ENCODE assay signal across 9 mouse cellular contexts in genomic region chr9:60939858-60940804, GRCm38 (mm10).
DNase-seq lines count a peak whose midpoint lies in the region; ATAC-seq and TF ChIP-seq lines count a peak whose summit lies in the region.
"Had no signal": no experiment of that assay in that cellular context is flagged by ENCODE, and none has a peak within 500 bp of the region (broad histone marks: within the 10 kb centered on the region; RNA-seq: fewer than 3 reads in every experiment).

No protein-coding gene starts in this region.

- H3K4me3 ChIP-seq in midbrain, embryonic 13.5 days (replicated peaks) = no peak overlapping the region

- POLR2A ChIA-PET in Patski (lab: Charles Lee) = interaction anchor here (1.1 kb wide), 1 partner anchor 10 kb away, joined by 4 read pairs; no protein-coding TSS in a partner anchor

- H3K9ac ChIP-seq in midbrain, embryonic 13.5 days (replicated peaks) = no peak overlapping the region; the same call in 1 of the 2 replicates

- intact Hi-C loops in left cerebral cortex, postnatal 14 days (cut with DNase I) = loop anchor here (5.0 kb wide), 1 partner anchor 43 kb away; no protein-coding TSS in a partner anchor

- H3K9me3 ChIP-seq in midbrain, embryonic 13.5 days = no peaks in the 10 kb centered on the region

- no peaks in the 10 kb centered on the region for H3K36me3 ChIP-seq in midbrain, embryonic 13.5 days

- in situ Hi-C loops in Patski (cut with MboI; ENCODE audit: low pct_unique_long_range_greater_than_20kb) = no loop called here

- no peak overlapping the region for H3K27ac ChIP-seq in midbrain, embryonic 13.5 days
- H3K27ac ChIP-seq: macrophage had no signal

- peak overlapping the region; percentile 11; the same call in 1 of the 2 replicates for H3K4me2 ChIP-seq in midbrain, embryonic 13.5 days (replicated peaks)

- CTCF ChIA-PET in Patski (lab: Charles Lee) = interaction anchor here (1.7 kb wide), 1 partner anchor 8 kb away, joined by 5 read pairs; no protein-coding TSS in a partner anchor

- TF ChIP-seq CTCF in Patski (IDR thresholded peaks at IDR 0.05) = peak; percentile 63

- no peak for ATAC-seq in Patski
- ATAC-seq in midbrain, embryonic 13.5 days = peak; percentile 97
- ATAC-seq in inflammation-experienced regulatory T-cells, adult 6 months = no peak

- no peaks in the 10 kb centered on the region for H3K27me3 ChIP-seq in Patski
- H3K27me3 ChIP-seq in midbrain, embryonic 13.5 days = peaks cover 21% of the 10 kb centered on the region; the same call in 1 of the 2 replicates

- WGBS in midbrain, embryonic 13.5 days = 22% methylated on average over 18 of the region's 18 CpGs

- peaks cover 16% of the 10 kb centered on the region for H3K4me1 ChIP-seq in midbrain, embryonic 13.5 days (replicated peaks)

- DNase-seq in Patski (ENCODE audit: low read depth, low spot score) = no peak
- peak; percentile 5 for DNase-seq in cerebellum, adult 9-11 months
- DNase-seq in frontal cortex, postnatal 36 days (ENCODE audit: low spot score in 2 of 2) = peak; percentile 49 to 63
- DNase-seq in hindlimb bud, embryonic 11.5 days (ENCODE audit: extremely low spot score, low read depth, low spot score) = peak; percentile 88
- DNase-seq in left cerebral cortex, postnatal 14 days (ENCODE audit: low spot score in 2 of 2) = peak; percentile 79 to 82
- DNase-seq in spleen, adult 12 weeks (ENCODE audit: low spot score) = peak; percentile 28
